Mouse (Mus musculus): ENCODE results near the gene Clcnka.
A peak's percentile ranks its signal among the peaks of the same experiment; 100 is the strongest.

Gene Clcnka

DNA sequence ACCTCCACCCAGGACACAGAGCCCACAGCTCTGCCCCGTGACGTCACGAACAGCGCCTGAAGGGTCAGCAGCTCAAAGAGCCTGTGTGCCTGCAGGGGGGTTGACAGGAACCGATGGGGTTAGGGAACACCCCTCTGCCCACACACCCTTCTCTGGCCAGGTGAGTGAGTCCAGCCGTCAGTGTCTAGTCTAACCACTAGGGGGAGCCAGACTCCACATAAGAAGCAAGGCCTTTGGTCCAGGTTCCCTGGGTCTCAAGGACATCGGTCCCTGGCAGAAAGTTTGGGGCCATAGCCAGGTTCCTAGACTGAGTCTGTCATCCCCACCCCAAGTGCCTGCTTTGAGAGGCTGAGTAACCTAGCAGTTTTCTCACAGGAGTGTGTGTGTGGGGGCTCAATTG is 13.2 kb downstream of the Clcnka start:
- peak in 1 of 2 experiments; percentile 80 for DNase-seq (ENCODE audit: inconsistent age in 2 of 2, low spot score in 1 of 2)

DNA sequence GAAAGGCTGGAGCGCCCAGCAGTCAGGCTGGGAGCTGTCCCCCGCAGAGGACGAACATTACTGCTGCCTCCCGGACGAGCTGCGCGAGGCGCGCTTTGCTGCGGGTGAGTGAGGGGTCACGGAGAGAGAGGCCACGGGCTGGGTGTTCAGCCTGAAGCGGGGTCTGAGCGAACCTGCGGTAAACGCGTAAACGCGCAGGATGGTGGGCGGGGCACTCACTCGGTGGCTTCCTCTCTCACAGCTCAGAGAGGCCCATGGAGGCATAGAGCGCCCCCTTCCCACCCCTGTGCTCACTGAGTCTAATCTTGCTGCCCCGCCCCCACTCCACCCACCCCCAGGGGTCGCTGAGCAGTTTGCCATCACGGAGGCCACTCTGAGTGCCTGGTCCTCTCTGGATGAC is 16.1 kb downstream of the Clcnka start:
- DNase-seq (ENCODE audit: inconsistent age in 2 of 2, low spot score in 1 of 2), result peak in 1 of 2 experiments; percentile 41

DNA sequence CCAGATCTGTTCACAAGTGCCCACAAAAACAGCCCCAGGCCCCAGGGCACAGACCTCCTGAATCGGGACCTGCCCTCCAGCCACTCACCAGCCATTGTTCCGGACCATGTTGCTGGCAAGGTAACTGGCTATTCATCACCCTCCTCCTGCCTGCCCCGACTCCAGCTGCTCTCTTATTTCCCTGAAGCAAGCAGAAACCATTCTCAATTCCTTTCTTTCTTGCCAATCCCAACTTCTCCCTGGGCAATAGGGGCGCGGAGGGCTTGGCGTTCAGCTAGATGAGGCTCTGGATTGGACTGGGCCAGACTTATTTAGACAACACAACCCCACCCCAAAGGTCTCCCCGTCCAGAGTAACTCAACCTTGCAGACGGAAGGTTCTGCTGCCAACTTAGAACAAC is 18.9 kb downstream of the Clcnka start:
- no peak for DNase-seq (ENCODE audit: inconsistent age in 2 of 2, low spot score in 1 of 2)

DNA sequence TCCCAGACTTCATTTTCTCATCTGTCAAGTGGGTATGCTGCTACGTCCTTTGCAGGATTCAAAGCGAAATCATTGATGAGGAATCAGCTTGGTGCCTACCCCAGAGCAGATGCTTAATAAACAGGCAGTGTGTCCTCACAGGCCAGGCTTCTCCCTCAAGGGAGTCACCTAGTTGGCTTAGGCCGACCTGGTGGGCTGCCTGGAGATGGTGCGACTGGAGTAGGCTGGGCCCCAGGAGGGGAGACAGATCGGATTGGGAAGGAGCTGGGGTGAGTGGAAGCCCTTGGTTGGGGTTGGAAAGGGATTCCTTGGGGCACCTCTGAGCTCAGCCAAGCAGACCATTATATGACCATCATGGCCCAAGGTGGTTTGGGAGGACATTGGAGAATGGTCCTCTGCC is 26.1 kb downstream of the Clcnka start:
- peak in 1 of 2 experiments; percentile 40 for DNase-seq (ENCODE audit: inconsistent age in 2 of 2, low spot score in 1 of 2)

DNA sequence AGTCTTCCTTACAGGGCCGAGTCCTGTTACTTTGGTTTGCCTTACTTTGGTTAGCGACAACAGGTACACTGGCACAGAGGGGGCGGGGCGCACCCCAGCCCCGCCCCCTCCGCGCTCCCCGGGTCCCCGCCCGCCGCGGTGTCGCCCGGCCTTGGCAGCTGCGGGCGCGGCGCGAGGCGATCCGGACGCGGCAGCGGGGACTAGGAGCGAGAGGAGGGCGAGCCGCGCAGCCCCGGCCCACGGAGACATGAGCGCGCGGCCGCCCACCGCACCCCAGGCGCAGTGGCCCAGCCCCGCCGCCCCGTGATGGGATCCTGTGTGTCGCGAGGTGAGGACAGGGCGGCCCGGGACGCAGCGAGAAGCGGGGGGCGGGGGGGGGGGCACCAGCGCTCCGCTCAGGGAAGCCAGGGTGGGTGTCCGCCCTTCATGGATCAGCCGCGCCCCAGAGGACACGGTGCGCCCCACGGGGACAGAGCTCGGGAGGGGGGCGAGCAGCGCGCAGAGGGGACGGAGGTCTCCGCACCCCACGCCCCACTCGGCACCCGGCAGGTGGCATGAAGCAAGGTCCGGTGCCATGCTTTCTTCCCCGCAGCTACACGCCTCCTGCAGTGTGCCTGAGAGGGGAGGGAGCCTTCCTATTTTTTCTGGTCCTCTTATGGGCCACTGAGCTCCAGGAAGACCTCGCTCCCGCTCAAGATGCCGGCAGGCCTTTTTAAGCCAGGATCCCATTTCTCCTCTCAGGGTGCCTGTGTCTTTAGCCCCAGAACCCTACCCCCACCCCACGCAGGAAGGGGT is 30.3 kb downstream of the Clcnka start, which contains the start of gene Fam131c:
TSS of gene Fam131c (plus strand) at position 224 of the 795 bp plus-strand sequence.
- peak; percentile 58 to 74 for DNase-seq (ENCODE audit: inconsistent age in 2 of 2, low spot score in 1 of 2)

DNA sequence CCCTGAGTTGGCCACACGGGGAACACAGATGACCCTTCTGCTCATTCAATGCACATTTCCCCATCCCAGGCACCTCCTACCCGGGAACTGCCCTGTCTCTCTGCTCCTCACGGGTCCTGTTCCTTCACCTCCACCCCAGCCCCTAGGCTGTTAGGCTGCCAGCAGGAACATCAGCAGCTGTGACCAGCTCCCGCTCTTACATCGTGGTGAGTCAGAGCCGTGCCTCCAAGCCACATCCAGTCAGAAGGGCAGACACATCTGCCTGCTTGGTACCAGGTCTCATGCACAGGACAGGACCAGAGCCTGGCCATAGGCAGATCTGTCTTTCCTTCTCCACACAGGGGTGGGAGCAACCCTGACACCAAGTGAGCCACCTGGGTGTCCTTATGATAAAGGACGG is 32.6 kb downstream of the Clcnka start:
- DNase-seq (ENCODE audit: inconsistent age in 2 of 2, low spot score in 1 of 2), result peak; percentile 43 to 56

DNA sequence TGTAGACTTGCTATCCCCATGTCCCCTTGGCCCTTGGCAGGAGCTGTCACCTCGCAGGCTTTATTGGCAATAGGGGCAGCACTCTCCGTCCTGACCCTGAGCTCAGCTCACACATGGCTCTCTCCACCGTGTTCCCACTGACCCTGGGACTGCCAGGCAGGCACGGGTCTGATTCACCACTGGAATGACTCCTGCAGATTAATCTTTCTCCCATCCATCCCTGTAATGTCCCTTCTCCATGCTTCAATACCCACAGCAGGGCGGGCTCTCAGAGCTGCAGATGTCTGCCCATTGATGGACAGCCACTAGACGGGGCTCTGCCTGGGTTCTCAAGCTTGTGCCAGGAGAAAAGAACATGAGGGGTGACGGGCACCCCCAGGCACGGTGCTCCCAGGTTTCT is 33.4 kb downstream of the Clcnka start:
- DNase-seq (ENCODE audit: inconsistent age in 2 of 2, low spot score in 1 of 2), result peak; percentile 81 to 91

DNA sequence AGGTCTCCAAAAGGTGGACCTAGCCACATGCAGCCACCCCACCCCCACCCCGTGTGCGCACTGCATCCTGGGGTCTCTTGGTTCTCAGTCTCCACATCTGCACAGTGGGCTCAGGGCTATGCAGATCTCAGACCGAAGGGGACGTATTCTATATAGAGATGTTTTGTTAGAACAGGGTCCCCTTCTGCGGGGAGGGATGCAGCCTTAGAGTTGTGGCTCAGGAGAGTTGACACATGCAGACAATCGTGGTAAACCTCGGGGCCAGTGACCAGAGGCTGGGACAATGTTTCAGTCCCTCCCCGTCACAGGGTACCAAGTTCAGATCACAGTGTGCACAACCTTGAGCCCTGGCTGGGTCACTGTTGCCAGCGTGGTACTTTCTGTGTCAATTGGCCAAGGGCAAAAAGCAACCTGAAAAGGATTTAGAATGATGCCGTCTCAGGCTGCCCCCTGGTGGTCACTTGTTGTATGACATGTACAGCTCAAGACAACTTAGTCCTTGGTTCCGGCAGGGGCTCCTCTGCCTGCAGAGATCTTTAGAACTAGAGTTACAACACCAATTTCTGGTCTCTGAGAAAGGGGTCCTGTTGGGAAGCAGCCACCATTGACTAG is 35.5 kb downstream of the Clcnka start:
- DNase-seq (ENCODE audit: inconsistent age in 2 of 2, low spot score in 1 of 2), result peak; percentile 83 to 94

DNA sequence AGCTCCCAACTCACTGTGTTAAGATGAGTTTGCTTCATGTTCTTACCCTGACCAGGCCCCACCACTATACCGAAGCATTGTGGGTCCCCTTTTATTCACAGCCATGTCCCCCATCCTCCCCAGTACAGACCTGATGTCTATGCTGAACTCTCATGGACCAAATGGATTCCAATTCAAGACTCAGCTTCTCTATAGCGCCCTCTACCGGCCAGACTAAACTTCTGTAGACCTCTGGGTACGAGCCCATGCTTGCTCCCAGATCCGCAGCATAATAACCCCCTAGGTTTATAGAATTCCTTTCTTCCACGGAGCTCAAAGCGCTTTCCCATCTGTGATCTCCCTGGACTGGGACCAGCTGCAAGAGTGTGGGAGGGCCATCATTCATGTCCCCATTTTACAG is 37.7 kb downstream of the Clcnka start:
- DNase-seq (ENCODE audit: inconsistent age in 2 of 2, low spot score in 1 of 2), result peak; percentile 41 to 82

DNA sequence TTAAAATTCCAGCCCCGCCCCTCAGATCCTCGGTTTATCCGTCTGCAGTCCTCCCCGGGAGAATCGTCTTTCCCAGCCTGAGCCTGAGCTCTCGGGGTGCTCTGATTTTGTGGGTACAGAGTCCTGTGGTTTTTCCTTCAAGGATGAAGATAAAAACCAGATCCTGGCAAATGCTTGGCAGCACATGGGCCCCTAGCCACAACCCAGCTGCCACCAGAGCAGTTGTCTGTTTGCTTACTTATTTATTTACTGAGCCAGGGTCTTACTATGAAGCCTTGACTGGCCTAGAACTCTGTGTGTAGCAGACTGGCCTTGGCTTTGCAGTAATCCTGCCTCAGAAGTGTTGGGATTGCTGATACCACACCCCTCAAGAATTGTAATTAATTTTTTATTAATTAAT is 39.3 kb downstream of the Clcnka start:
- no peak for DNase-seq (ENCODE audit: inconsistent age in 2 of 2, low spot score in 1 of 2)

DNA sequence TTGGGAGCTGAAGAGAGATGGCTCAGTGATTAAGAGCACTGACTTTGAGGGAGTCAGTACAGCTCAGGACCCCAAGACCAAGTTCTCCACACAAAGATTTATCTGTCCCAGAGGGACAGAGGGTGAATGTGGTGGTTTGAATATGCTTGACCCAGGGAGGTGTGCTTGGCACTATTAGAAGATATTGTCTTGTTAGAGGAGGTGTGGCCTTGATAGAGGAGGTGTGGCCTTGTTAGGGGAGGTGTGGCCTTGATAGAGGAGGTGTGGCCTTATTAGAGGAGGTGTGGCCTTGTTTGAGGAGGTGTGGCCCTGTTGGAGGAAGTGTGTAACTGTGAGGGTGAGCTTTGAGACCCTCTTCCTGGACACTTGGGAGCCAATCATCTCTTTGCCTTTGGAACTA is 40.7 kb downstream of the Clcnka start:
- DNase-seq (ENCODE audit: inconsistent age in 2 of 2, low spot score in 1 of 2), result no peak

DNA sequence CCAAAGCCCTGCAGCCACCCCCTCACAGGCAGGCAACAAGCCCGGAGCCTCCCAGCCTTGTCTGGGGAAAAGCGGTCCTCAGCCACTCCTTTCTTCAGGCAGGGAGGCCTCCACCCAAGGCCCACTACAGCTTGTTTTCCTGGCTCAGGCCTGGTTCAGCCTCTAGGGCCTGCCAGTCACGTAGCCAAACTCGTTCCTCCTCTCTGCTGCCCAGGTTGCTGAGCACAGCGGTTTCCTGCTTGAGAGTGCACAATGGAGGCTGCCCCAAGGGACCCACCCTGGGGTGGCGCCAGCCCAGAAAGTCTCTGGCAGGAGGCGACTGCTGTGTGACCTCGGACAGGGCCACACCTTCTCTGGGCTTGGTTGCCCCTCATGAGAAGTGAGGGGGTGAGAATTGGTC is 44.7 kb downstream of the Clcnka start:
- DNase-seq (ENCODE audit: inconsistent age in 2 of 2, low spot score in 1 of 2), result no peak

DNA sequence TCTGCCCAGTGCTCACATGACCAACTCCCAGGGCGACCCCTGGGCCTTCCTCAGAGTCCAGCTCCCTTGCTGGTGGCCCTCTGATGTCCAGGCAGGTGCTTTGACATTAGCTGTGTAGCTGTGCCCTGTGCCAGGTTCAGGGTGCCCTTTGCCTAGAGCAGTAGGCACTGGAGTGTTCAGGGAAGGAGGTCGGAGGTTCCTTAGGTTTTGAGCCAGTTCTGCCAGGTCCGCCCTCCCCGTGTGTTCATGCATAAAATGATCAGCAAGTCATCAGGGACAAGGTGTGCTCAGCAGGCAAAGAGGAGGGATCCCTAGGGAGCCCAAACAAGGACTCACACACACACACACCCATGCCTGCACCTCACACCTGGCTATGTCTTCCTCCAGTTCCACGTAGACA is 45.5 kb downstream of the Clcnka start:
- no peak for DNase-seq (ENCODE audit: inconsistent age in 2 of 2, low spot score in 1 of 2)

DNA sequence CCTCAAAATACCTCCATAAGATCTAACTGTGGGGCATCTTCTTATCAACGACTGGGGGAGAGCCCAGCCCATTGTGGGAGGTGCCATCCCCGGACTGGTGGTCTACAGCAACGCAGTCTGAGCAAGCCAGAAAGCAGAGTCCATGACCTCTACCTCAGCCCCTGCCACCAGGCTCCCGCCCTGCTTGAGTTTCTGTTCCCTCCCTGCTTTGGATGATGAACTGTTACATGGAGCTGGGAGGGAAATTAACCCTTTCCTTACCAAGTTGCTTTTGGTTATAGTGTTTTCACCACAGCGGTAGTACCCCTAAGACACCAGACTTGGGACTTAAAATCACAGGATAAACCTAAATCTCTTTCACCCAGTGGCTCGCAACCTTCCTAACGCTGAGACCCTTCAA is 46.6 kb downstream of the Clcnka start:
- DNase-seq (ENCODE audit: inconsistent age in 2 of 2, low spot score in 1 of 2), result no peak

DNA sequence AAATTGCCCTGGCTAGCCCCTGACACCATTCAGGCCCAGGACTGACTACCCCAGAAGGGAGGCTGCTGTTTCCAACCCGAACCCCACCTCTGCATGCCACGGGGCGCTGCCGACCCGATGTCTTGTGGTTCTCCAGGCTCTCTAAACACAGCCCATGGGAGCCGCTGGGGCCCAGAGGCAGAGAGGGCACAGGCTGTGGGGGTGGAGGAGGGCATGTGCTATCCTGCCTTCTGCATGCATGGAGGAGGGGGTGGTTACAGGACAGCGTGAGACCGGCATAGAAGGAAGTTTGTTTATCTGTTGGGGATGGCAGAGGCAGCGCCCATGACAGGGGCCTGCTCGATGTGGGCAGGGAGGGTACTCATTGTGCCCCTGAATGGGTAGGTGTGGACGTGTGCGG is 48.5 kb downstream of the Clcnka start:
- DNase-seq (ENCODE audit: inconsistent age in 2 of 2, low spot score in 1 of 2), result no peak

DNA sequence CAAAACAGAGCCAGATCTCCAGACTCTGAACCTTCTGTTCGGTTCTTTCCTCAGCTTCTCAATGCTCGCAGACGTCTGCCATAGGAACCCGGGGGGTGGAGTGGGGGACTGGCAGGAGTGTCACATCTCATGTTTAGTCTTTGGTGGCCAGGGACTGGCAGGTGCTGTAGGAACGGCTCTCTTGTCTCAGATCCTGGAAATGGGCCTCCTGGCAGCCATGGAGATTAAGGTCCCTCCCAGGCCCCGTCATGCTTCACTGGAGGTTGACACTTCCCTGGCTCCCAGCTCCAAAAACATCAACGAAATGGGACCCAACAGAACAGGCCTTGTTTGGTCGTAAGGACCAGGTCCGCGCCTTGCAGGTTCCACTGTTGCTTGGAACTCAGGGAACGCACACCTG is 49.9 kb downstream of the Clcnka start:
- no peak for DNase-seq (ENCODE audit: inconsistent age in 2 of 2, low spot score in 1 of 2)

DNA sequence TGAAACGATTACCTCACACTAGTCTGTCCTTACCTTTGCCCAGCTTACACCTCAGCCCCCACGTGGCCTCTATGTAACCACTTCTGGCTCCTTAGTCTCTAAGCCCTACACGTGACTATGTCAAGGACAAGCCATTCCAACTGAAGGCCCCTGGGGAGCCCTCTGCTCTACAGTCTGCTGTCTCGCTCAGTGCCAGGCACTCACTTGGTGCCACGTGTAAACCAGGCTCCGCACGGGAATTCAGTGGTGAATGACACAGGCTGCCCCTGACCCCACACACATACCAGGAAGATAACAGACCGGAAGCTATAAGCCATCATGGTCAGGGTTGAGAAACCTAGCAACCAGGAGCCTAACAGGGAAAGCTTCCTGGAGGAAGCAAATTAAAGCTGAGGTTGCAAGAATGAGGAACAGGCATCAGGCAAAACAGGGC is 51.1 kb downstream of the Clcnka start:
- DNase-seq (ENCODE audit: inconsistent age in 2 of 2, low spot score in 1 of 2), result peak in 1 of 2 experiments; percentile 67

DNA sequence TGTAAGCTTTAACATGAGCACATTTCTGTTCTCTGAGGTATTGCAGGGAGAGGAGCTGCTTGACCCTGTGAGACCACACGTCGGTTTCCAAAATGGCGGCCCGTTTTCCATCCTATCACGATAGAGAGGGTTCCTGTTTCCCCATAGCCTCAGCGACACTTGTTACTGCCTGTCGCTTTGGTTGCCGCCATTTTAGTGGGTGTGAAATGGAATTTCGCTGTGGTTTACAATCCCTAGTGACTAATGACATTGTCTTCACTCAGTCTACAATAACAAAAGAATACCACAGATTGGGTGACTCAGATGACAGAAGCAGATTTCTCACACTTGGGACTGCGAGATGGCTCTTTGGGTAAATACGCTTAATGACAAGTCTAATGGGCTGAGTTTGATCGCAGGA is 53.3 kb downstream of the Clcnka start:
- no peak for DNase-seq (ENCODE audit: inconsistent age in 2 of 2, low spot score in 1 of 2)

DNA sequence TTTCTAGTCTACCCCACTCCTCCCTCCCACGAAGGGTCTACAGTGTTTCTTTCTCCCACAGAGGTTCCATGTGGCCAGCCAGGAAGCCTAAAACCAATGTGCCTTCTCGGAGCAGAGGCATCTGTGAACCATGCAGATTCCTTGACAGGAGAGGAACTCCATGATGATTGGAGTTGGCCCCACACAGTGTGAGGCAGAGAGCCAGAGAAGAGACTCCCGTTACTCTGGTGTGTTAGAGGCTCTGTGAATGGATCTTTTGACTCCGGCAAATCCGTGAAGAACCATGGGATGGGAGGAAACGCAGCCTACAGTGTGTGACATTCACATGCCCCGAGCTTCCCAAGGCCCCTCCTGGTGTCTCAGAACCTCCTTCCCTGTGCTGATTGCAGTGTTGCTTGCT is 55.0 kb downstream of the Clcnka start:
- no peak for DNase-seq (ENCODE audit: inconsistent age in 2 of 2, low spot score in 1 of 2)

DNA sequence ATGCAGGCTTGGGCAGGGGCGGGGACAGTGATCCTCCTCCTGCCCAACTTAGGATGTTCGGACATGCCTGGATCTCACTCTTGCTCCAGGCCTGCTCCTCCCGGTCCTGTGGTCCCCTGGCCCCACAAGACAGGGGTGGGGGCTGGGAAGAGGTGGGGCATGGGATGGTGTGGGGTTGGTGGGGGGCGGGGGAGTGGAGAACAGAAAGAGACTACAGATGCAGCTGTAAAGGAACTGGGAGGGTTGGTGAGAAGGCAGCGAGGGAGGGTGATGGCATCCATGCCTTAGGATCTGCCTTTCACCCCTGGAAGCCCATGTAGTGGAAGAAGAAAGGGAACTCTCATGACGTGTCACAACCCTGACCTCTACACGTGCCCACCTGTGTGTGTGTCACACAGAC is 57.0 kb downstream of the Clcnka start:
- no peak for DNase-seq (ENCODE audit: inconsistent age in 2 of 2, low spot score in 1 of 2)

DNA sequence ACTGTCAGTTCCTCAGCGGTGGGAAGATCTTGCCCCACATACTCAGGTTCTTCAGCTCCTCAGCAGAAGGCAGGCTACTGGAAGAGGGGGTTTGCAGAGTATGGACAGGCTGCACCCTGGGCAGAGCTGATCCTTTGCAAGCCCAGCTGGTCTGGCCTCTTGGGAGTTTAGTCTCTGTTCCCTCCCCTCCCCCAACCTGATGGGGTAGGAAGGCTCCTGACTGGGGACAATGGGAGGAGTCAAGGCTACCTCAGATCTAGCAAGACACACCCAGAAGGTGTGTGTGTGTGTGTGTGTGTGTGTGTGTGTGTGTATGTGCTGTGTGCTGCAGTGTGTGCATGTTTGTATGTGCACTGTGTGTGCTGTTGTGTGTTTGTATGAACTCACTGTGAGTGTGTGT is 59.7 kb downstream of the Clcnka start:
- DNase-seq (ENCODE audit: inconsistent age in 2 of 2, low spot score in 1 of 2), result no peak

DNA sequence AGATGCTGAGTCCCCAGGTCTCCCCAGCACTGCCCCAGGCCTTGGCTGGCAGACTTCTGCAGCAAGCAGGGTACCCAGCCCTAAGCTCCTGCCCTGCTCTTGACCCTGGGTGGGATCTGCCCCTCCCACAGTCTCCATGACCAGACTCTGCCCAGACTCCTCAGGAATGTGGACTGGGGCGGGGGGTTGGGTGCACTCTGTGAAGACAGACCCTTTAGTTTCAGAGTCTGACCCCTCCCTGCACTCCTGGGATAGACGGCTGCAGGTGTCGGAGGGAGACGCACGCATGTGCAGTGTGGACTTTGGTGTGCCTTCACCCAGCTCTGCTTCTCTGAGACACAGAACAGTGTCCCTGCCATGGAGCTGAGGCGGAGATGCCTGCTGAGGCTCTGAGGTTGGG is 60.5 kb downstream of the Clcnka start:
- no peak for DNase-seq (ENCODE audit: inconsistent age in 2 of 2, low spot score in 1 of 2)

DNA sequence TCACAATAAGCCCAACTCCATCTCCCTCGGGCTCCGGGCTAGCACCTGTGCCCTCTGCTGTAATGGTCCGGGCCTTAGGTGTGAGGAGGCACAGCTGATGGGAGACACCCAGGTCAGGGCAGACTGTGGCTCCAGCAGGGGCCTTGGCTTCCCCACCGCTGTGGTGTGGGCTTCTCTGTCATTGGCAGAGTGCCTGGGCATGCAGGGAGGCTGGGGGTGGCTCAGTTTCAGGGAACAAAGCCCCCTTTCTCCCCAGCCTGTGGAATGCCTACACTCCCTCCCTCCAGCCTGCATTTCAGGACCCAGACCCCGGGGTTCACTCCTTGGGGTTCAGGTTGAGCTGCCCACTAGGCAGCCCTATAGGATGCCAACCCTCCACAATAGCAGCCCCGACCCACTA is 62.3 kb downstream of the Clcnka start:
- no peak for DNase-seq (ENCODE audit: inconsistent age in 2 of 2, low spot score in 1 of 2)

All from adrenal gland, adult (tissue).